Mouse (Mus musculus): ENCODE measurements at regions not wholly inside any gene's neighbourhood (a gene's known extent, or its start where the extent isn't known, plus 50 kb on each side); places are given as distances from the start of the nearest gene placed in this dataset.
"Not testable (repeated sequence)": the region's sequence is repeated elsewhere in the genome, so short reads cannot be mapped to it uniquely, and the experiment has no call there.

- no peak for DNase-seq
Observed at GRCm38 (mm10) chr12:77855796-77856195, 338.2 kb upstream of the Gm6657 start.

GRCm38 (mm10) chr12:77857281-77857680 is 336.8 kb upstream of the Gm6657 start:
- no peak for DNase-seq

- DNase-seq = no peak
Observed at GRCm38 (mm10) chr12:77860769-77861557, 333.1 kb upstream of the Gm6657 start.

- no peak for DNase-seq
Observed at GRCm38 (mm10) chr12:77867947-77868495, 326.0 kb upstream of the Gm6657 start.

- DNase-seq = no peak
Observed at GRCm38 (mm10) chr12:77869296-77869695, 324.7 kb upstream of the Gm6657 start.

GRCm38 (mm10) chr12:77887335-77887734 is 306.7 kb upstream of the Gm6657 start:
- DNase-seq = no peak

GRCm38 (mm10) chr12:77891452-77891851 is 302.6 kb upstream of the Gm6657 start:
- DNase-seq = no peak

- no peak for DNase-seq
Observed at GRCm38 (mm10) chr12:77894238-77894637, 299.8 kb upstream of the Gm6657 start.

- no peak for DNase-seq
Observed at GRCm38 (mm10) chr12:77895508-77895907, 298.5 kb upstream of the Gm6657 start.

- DNase-seq = not testable (repeated sequence)
Observed at GRCm38 (mm10) chr12:77898974-77899373, 295.1 kb upstream of the Gm6657 start.

GRCm38 (mm10) chr12:77901254-77901653 is 292.8 kb upstream of the Gm6657 start:
- no peak for DNase-seq

GRCm38 (mm10) chr12:77912863-77913554 is 281.0 kb upstream of the Gm6657 start:
- no peak for DNase-seq

- no peak for DNase-seq
Observed at GRCm38 (mm10) chr12:77928729-77929128, 265.3 kb upstream of the Gm6657 start.

GRCm38 (mm10) chr12:77929571-77929970 is 264.5 kb upstream of the Gm6657 start:
- no peak for DNase-seq

- no peak for DNase-seq
Observed at GRCm38 (mm10) chr12:77943960-77944359, 250.1 kb upstream of the Gm6657 start.

- DNase-seq = no peak
Observed at GRCm38 (mm10) chr12:77949474-77950017, 244.5 kb upstream of the Gm6657 start.

GRCm38 (mm10) chr12:77952492-77952891 is 241.6 kb upstream of the Gm6657 start:
- DNase-seq = no peak

- no peak for DNase-seq
Observed at GRCm38 (mm10) chr12:77962631-77963030, 231.4 kb upstream of the Gm6657 start.

- DNase-seq = no peak
Observed at GRCm38 (mm10) chr12:77968543-77968942, 225.5 kb upstream of the Gm6657 start.

GRCm38 (mm10) chr12:77970026-77970425 is 224.0 kb upstream of the Gm6657 start:
- no peak for DNase-seq

- DNase-seq = no peak
Observed at GRCm38 (mm10) chr12:77972165-77972564, 221.9 kb upstream of the Gm6657 start.

- no peak for DNase-seq
Observed at GRCm38 (mm10) chr12:77976952-77977351, 217.1 kb upstream of the Gm6657 start.

GRCm38 (mm10) chr12:77986738-77987137 is 207.3 kb upstream of the Gm6657 start:
- no peak for DNase-seq

All from adrenal gland, adult 8-10 months (tissue).